Mouse (Mus musculus) liver, embryonic 14.5 days (tissue): ENCODE measurements around the gene Camk2d.

Experiments
- CTCF ChIP-seq: IDR thresholded peaks from 2 replicates; pipeline ENCODE4 v1.5.1; 2016; ENCODE audit warnings: antibody characterized with exemption, low read depth, control low read depth
- EP300 ChIP-seq: IDR thresholded peaks from 2 replicates; pipeline ENCODE4 v1.6.1; 2016; ENCODE audit warnings: antibody characterized with exemption, low read depth

GRCm38 (mm10) chr3:126622509-126622908, 26.4 kb downstream of the Camk2d start:
- no peak for TF ChIP-seq CTCF
- TF ChIP-seq EP300 = no peak
